Mouse (Mus musculus) embryonic facial prominence, embryonic 11.5 days (tissue): ENCODE measurements around the gene Galntl6. TPM values are rescaled to one million over a fixed set of nuclear protein-coding genes. Genes with fewer than 3 reads are reported as not detected.
"Not testable (repeated sequence)": the region's sequence is repeated elsewhere in the genome, so short reads cannot be mapped to it uniquely, and the experiment has no call there.

Source experiments
- ATAC-seq: fragments of 200-750 bp; cut with Nextera tagmentation; replicated peaks from 2 replicates; pipeline ENCODE4 v1.8.0; 2017; ENCODE audit warnings: low read depth; ENCODE audit not compliant: insufficient number of reproducible peaks, low FRiP score, low TSS enrichment
- DNase-seq: peaks from one replicate; pipeline ENCODE4 v3.0.0-alpha.2; 2015; ENCODE audit warnings: low spot score
- H3K27ac ChIP-seq: fragments of 300-500 bp; sonication (generic); replicated peaks from 2 replicates; pipeline ENCODE4 v1.5.1; 2014; ENCODE audit warnings: mild to moderate bottlenecking, low read depth, low read length, control low read depth
- H3K27me3 ChIP-seq: fragments of 300-500 bp; sonication (generic); 2 replicates; pipeline ENCODE4 v1.6.1; 2014; ENCODE audit warnings: mild to moderate bottlenecking, low read length, moderate library complexity, mixed read lengths; ENCODE audit not compliant: control insufficient read depth, insufficient read depth
- H3K36me3 ChIP-seq: fragments of 300-500 bp; sonication (generic); replicated peaks from 2 replicates; pipeline ENCODE4 v1.6.1; 2014; ENCODE audit warnings: low read depth, mild to moderate bottlenecking, low read length, moderate library complexity, mixed read lengths; ENCODE audit not compliant: control insufficient read depth, insufficient read depth
- H3K4me1 ChIP-seq: fragments of 300-500 bp; sonication (generic); 2 replicates; pipeline ENCODE4 v1.6.1; 2014; ENCODE audit warnings: low read length, mixed read lengths; ENCODE audit not compliant: control insufficient read depth, insufficient read depth
- H3K4me2 ChIP-seq: fragments of 300-500 bp; sonication (generic); 2 replicates; pipeline ENCODE4 v1.6.1; 2014; ENCODE audit warnings: low read depth, mild to moderate bottlenecking, control low read depth, low read length, moderate library complexity
- H3K4me3 ChIP-seq: fragments of 300-500 bp; sonication (generic); 2 replicates; pipeline ENCODE4 v1.5.1; 2014; ENCODE audit warnings: low read depth, low read length, control low read depth
- H3K9ac ChIP-seq: fragments of 300-500 bp; sonication (generic); replicated peaks from 2 replicates; pipeline ENCODE4 v1.6.1; 2014; ENCODE audit warnings: mild to moderate bottlenecking, control low read depth, low read length
- H3K9me3 ChIP-seq: fragments of 300-500 bp; sonication (generic); replicated peaks from 2 replicates; pipeline ENCODE4 v1.6.1; 2016; ENCODE audit warnings: mild to moderate bottlenecking, low read length, inconsistent platforms, mixed read lengths; ENCODE audit not compliant: control insufficient read depth
- WGBS: fragments of 180-500 bp; shearing (Covaris S2); extraction: QIAGEN DNeasy Blood & Tissue Kit; methylation state at CpG from one replicate; pipeline ENCODE4 v1.1.7; 2014; 5-methylcytosine and 5-hydroxymethylcytosine counted together
- polyA plus RNA-seq: library from polyadenylated mRNA; unstranded; fragments of >200 nt; fragmentation: Nextera tagmentation; extraction: Ambion mirVana; gene quantifications from 2 replicates; pipeline ENCODE4 v1.2.1, GENCODE M21; 2014

Gene Galntl6
- polyA plus RNA-seq, 1 experiment from 2014 or later = 0.74 TPM

- ATAC-seq (no peak), DNase-seq (no peak)
- no peaks in the 10 kb centered on the region for H3K36me3 ChIP-seq
- H3K4me1 ChIP-seq = no peaks in the 10 kb centered on the region
- no peak overlapping the region for H3K9ac ChIP-seq
- no peaks in the 10 kb centered on the region for H3K27me3 ChIP-seq
- 89% methylated on average over 4 of the region's 4 CpGs for WGBS
- no peak overlapping the region for H3K4me2 ChIP-seq
- no peak overlapping the region for H3K4me3 ChIP-seq
- no peak overlapping the region for H3K27ac ChIP-seq
- H3K9me3 ChIP-seq = no peaks in the 10 kb centered on the region
Observed at GRCm38 (mm10) chr8:57765192-57765591, 1147.2 kb downstream of the Galntl6 start.

GRCm38 (mm10) chr8:57762622-57763021, 1149.8 kb downstream of the Galntl6 start:
- not testable (repeated sequence) for H3K4me3 ChIP-seq, ATAC-seq, H3K36me3 ChIP-seq, H3K27me3 ChIP-seq, H3K9ac ChIP-seq, H3K4me2 ChIP-seq, DNase-seq, H3K4me1 ChIP-seq, H3K27ac ChIP-seq, H3K9me3 ChIP-seq
- WGBS = 72% methylated on average over 2 of the region's 2 CpGs

- H3K4me2 ChIP-seq = no peak overlapping the region
- ATAC-seq (no peak), DNase-seq (no peak)
- no peak overlapping the region for H3K27ac ChIP-seq
- WGBS = 63% methylated on average over 1 of the region's 1 CpGs
- no peaks in the 10 kb centered on the region for H3K27me3 ChIP-seq
- no peak overlapping the region for H3K4me3 ChIP-seq
- no peaks in the 10 kb centered on the region for H3K4me1 ChIP-seq
- no peaks in the 10 kb centered on the region for H3K9me3 ChIP-seq
- no peak overlapping the region for H3K9ac ChIP-seq
- H3K36me3 ChIP-seq = no peaks in the 10 kb centered on the region
Observed at GRCm38 (mm10) chr8:57760921-57761320, 1151.5 kb downstream of the Galntl6 start.

- H3K9ac ChIP-seq = no peak overlapping the region
- H3K27ac ChIP-seq = no peak overlapping the region
- no peaks in the 10 kb centered on the region for H3K36me3 ChIP-seq
- no peaks in the 10 kb centered on the region for H3K4me1 ChIP-seq
- DNase-seq (no peak), ATAC-seq (no peak)
- no peak overlapping the region for H3K4me2 ChIP-seq
- H3K9me3 ChIP-seq = no peaks in the 10 kb centered on the region
- H3K4me3 ChIP-seq = no peak overlapping the region
- H3K27me3 ChIP-seq = no peaks in the 10 kb centered on the region
Observed at GRCm38 (mm10) chr8:57758857-57759256, 1153.6 kb downstream of the Galntl6 start.

GRCm38 (mm10) chr8:57757476-57757875, 1155.0 kb downstream of the Galntl6 start:
- DNase-seq = peak; percentile 12
- Histone ChIP-seq H3K9me3 (no peaks in the 10 kb centered on the region), H3K9ac (no peak overlapping the region), H3K27ac (no peak overlapping the region), H3K4me1 (no peaks in the 10 kb centered on the region), H3K36me3 (no peaks in the 10 kb centered on the region), H3K4me2 (no peak overlapping the region), H3K4me3 (no peak overlapping the region), H3K27me3 (no peaks in the 10 kb centered on the region)
- ATAC-seq = no peak

GRCm38 (mm10) chr8:57754066-57754465, 1158.4 kb downstream of the Galntl6 start:
- H3K27me3 ChIP-seq = no peaks in the 10 kb centered on the region
- WGBS = 77% methylated on average over 6 of the region's 6 CpGs
- H3K4me1 ChIP-seq = no peaks in the 10 kb centered on the region
- no peak overlapping the region for H3K27ac ChIP-seq
- H3K9ac ChIP-seq = no peak overlapping the region
- H3K9me3 ChIP-seq = no peaks in the 10 kb centered on the region
- no peak for ATAC-seq
- no peak overlapping the region for H3K4me3 ChIP-seq
- no peak overlapping the region for H3K4me2 ChIP-seq
- no peak for DNase-seq
- no peaks in the 10 kb centered on the region for H3K36me3 ChIP-seq

GRCm38 (mm10) chr8:57743636-57744035, 1168.8 kb downstream of the Galntl6 start:
- H3K27me3 ChIP-seq = no peaks in the 10 kb centered on the region
- H3K27ac ChIP-seq = no peak overlapping the region
- no peak overlapping the region for H3K4me2 ChIP-seq
- H3K36me3 ChIP-seq = no peaks in the 10 kb centered on the region
- H3K9me3 ChIP-seq = no peaks in the 10 kb centered on the region
- H3K9ac ChIP-seq = no peak overlapping the region
- no peak for ATAC-seq
- H3K4me3 ChIP-seq = no peak overlapping the region
- no peak for DNase-seq
- WGBS = 91% methylated on average over 12 of the region's 12 CpGs
- no peaks in the 10 kb centered on the region for H3K4me1 ChIP-seq

GRCm38 (mm10) chr8:57741983-57742382, 1170.5 kb downstream of the Galntl6 start:
- ATAC-seq = no peak
- no peak overlapping the region for H3K9ac ChIP-seq
- no peaks in the 10 kb centered on the region for H3K4me1 ChIP-seq
- no peaks in the 10 kb centered on the region for H3K9me3 ChIP-seq
- no peak overlapping the region for H3K27ac ChIP-seq
- no peaks in the 10 kb centered on the region for H3K36me3 ChIP-seq
- H3K4me2 ChIP-seq = no peak overlapping the region
- H3K4me3 ChIP-seq = no peak overlapping the region
- no peak for DNase-seq
- H3K27me3 ChIP-seq = no peaks in the 10 kb centered on the region
- WGBS = 61% methylated on average over 6 of the region's 6 CpGs
